Mouse (Mus musculus) NIH3T3 (cell line): ENCODE measurements around the gene Tnnc1.

Experiments used
- DNase-seq: peaks from one replicate; pipeline ENCODE4 v3.0.0-alpha.2; 2012; ENCODE audit warnings: low read depth

Gene Tnnc1

DNA sequence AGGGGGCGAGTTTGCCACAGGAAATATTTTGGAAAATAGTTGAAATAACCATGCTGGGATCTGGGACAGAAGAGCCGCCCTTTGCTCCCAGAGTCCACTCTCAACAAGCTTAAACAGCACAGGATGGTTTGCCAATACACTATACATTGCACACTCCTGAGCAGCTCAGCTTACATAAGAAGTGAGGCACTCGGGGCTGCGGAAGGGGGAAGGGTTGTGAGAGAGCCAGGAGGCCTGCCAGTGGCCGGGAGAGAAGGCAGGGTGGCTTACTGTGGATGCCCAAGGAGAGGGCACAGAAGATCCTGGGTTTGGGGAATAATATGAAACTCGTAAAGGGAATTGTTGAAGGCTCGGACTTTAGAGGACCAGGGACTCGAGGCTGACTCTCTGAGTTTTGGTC is 5.8 kb downstream of the Tnnc1 start:
- DNase-seq = peak; percentile 34

DNA sequence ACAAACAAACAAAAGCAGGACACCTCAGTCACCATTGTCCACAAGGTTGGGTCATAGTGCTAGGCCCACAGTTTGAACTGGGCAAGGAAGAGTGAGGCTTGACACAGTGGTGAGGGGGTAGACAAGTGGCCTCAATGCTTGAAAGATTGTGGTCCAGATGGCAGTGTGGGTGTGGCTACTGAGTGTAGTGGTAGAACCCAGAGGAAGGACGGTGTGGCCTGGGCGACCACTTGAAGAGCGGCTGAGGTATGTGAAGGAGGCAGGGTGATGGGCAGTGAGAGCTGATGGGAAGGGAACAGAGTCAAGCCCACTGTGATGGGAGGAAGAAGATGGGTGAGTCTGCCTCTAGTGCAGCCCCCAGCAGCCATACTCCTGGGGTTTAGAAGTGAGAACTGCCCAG is 6.6 kb downstream of the Tnnc1 start:
- no peak for DNase-seq

DNA sequence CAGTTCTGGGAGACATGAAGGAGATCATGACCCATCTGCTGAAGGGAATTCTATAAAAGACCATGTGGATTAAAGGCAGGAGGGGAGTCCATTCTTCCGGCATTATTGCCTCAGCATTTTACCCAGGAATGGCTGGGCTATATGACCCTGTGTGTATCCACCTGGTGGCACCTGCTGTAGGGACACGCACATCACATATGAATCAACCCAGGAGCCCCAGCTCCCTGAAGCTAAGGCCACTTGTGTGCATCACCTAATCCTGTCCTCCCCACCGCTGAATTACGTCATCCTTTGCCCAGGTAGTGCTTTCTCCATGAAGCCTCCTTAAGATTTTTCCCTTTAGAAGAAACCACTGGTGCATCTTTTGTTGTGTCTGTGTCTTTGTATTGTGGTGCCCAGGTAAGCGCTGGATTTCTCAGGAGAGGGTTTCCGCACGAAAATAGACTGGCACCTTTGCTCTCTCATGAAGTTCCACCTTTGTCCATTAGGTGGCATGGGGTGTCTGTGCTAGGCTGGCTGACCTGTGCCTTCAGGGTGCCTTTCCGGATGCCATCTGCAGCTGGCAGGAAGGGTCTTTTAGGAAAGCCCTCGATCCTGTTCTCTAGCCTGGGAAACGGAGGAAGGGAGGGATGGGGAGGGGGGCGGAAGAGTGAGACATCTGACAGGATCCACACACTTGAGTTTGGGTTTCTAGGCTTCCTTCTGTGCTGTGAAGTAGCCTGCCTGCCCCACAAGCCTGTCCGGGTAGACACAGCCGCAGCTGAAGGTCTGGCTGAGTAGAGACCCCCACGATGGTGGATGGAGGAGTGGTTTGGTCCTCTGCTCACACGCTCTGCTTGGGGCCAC is 7.3 kb downstream of the Tnnc1 start:
- DNase-seq = peak; percentile 75

DNA sequence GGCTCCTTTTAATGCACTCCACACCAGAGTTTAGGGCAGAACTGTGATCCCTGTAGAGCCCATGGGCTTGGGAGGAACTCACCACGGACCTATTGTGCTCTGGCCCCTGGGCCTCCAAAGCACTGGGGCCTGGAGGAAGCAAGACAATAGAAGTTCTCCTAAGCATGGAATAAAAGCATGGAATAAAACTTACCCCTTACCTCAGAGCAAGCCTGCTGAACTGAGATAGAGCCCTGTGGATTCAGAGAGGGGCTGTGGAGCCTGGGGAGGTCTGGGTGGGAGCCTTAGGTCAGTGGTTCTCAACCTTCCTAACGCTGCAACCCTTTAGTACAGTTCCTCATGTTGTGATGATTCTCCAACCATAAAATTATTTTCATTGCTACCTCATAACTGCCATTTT is 8.7 kb downstream of the Tnnc1 start, which contains the start of gene Nisch:
Nisch (minus strand) TSS at position 101 of the 400 bp plus-strand sequence.
- no peak for DNase-seq

DNA sequence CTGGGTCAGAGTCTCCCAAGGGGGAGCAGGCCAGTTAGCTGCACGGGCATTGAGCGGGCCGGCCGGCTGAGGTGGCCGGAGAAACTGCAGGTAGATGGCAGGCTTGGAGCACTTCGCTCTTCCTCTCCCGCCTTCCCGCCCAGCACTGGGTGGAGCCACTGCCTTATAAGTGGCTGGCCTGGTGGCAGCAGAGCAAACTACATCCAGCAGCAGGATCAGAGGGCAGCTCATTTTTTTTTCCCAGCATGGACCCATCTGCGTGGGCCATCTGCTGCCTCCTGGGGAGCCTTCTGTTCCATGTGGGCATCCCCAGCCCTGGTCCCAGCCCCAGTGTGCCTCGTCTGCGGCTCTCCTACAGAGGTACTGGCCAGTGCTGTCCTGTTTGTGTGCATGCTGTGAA is 9.6 kb downstream of the Tnnc1 start, which contains the start of gene Sema3g:
Sema3g (plus strand) TSS at position 195 of the 400 bp plus-strand sequence.
- peak; percentile 47 for DNase-seq

DNA sequence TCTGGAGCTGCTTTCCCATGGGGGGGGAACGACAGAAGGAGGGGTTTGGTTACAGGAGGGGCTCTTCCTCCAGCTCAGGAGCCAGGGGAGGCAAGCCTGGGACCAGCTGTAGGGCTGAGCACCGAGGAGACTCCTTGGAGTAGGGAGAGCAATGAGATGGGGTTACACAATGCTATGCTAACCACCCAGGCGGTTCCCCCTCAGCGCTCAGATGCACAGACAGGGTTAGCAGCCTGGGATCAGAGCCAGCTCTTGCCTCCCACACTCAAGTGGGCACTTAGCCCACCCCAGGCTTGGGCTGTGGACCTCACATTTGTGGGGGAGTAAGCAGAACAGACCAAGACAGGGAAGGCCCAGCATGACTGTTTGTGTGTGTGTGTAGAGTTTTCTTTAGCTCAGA is 18.9 kb downstream of the Tnnc1 start:
- DNase-seq = peak; percentile 70

DNA sequence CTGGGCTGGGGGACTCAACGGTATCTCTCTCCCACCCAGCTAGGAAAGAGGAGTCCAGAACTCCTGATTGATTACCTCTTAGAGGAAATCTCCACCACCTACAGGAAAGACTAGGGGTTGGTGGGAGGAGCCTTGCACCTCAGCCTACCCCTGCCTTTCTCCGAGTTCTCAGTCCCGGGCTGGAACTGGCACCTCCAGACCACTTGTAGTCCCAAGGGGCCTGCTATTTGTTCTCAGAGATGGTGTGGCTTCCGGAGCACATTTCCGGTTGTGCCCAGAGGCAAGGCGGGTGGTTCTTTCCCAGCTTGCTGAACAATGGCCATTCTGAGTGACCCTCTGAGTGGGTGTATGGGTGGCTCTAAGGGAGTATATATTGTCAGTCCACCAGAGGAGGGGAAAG is 20.1 kb downstream of the Tnnc1 start:
- no peak for DNase-seq

DNA sequence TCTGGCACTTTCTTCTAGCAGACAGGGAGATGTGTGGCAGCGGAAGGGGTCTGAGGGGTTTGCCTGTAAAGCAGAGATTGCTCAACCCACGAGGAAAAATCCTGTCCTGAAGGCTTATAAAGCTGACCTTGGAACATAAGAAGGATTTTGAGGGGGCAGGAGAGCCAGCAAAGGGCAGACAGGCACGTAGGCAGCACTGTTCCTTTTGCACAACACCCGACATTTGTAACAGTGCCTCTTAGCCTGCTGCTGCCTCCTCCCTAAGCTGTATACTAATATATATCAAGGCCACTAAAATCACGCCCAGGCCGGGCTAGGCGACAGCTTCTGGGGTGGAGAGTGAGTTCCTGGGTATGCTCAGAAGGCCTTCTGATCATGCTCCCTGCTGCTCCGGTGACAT is 22.3 kb downstream of the Tnnc1 start:
- no peak for DNase-seq

DNA sequence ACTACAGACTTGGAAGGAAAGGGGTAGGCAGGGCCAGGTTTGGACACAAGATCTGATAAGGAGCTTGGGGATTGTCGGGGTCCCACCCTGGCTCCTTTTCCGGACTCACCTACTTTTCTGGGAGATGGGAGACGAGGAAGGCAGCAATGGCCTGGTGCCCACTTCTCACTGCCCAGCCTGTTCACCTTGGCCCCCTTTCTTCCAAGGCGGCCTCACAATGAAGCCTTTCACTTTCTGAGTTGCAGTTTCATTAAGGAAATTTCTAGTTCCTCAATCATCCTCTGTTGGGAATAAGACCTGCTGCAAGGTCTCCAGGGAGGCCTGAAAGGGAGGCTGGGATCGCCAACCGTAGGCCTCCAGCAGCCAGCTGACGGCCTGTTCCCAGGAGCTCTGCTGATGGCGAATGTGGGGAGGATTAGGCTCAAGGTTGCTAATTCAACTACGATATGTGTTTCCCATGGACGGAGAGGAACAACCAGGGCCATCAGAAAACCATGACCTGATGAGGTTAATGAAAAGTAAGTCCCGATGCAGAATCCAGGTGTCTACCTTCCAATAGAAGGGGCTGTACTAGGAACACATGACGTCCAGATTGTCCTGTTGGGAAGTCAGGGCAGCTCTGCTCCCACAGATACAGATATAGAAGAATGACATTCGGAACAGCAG is 24.4 kb downstream of the Tnnc1 start:
- DNase-seq = no peak

DNA sequence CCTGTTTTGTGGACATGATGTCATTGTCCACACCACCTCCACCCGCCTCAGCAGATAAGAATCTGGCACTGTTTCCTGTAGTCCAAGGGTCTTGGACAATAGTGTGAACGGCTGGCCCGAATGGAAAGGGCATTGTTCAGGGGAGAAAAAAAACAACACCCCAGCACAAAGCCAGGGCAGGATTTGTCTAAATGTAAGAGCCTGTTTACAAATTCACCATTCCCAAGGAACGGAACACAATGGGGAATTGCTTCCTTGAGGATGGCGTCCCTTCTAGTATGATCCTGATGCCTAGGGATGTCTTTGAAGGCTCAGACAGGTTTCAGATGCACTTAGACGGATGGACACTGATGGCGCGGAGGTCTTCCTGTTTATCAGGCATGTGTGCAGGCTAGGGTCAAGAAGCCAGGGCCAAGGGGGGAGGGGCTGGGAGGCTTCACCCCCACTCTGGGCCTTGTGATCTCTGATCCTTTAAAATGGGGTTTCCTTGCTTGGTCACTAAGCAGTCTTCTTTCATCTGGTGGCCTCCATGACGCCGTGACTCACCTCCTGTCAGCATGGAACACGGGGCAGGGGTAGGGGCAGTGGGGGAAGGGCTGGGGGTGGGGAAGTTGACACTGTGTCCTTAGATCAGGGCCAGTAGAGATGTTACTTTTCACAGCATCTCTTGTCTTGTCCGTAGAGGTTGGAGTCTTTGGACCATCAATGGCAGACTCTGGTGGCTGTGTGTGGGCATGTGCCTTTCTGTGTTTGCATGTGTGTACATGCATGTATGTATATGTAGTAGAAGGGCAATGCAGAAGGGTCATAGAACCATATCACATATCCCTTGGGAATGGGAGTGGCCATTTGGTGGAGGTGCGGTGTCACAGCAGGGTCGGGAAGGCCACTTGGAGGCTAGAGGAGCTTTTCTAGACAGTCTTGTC is 25.2 kb downstream of the Tnnc1 start:
- DNase-seq = no peak

DNA sequence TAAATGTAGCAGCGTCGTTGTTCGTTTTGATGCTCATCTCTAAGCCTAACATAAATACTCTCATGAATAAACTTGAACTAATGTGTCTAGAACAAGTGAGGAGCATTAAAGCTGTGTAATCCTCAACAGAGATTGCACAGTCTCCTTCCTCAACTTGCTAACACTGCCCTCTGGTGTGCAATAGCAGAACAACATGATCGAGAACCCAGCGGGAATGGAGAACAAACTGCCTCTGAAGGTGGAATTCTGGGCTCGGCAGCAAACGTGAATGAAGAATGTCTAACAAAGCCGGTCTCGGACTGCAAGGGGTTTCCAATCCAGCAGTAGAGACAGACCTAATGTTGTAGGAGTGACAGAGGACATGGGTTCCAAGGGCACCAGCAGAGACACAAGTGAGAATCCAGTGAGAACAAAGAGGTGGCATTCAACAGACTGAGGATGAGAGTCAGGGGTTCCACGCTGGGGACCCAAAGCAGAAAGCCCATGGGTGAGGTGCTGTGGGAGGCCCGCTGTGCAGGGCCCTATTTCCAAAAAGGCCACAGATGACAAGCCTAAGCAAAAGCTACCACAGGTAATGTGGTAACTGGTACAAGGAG is 26.0 kb downstream of the Tnnc1 start:
- DNase-seq = peak; percentile 90

DNA sequence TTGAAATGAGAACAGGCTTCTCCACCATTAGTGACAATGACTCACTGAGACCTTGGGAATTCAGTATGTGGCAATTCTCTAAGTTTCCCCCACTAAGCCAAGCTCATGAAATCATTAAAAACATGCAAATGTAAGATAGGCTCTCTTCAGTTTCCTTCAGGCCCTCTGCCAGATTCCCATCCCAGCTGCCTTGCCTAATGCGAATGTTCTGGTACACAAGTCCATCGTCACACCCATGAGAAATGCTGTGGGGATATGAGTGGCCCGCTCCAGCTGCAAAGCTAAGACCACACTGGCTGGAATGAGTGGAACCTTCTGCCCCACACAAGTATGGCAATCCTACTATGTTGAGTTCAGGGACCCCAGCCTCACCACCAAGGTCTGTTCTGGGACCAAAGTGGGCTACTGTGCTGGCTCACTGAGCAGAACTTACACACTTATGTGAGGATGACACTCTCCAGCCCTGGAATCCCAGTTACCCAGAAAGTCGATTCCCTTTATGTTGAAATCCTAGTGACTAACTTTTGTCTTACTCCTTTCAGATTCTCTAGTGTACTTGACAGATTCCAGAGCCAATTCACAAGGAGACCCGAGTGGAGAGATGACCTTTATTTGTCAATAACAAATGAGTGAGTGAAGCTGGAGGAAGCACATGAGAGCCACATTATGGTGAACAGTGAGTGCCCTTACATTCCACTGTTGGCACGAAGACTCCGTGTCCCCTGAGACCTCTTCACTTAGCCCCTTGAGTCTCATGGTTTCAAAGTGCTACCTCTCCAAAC is 29.2 kb downstream of the Tnnc1 start:
- DNase-seq = peak; percentile 66

DNA sequence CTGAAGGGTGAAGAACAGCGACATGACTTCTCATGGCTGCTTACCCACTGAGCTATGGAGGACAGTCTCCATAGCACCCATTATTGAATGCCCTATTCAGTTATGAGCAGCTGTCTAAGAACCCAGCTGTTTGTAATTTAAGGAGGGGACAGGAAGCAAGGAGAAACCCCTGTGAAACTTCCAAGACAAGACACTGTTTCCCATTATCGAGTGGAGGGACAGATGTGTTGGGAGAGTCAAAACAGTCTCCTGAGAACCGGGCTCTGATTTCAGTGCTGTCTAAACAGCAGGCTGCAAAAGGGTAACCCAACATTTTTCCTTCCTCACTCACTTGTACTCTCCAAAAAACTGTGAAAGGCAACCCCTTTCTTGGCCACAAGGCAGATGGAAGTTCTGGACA is 32.4 kb downstream of the Tnnc1 start:
- no peak for DNase-seq

DNA sequence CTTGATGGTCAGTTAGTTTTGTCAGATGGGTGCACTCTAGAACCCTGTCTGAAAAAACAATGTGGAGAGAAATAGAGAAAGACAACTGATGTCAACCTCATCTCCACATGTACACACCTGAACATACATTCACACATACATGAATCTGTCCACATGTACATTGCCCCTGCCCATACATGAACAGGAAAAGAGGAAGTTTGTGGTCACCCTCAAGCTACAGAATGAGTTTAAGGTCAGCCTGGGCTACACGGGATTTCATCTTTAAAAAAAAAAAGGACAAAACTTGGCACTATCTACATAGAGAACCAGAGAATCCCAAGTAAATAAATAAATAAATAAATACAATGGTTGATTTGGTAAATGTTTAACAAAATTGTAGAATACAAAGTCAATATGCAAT is 36.7 kb downstream of the Tnnc1 start:
- DNase-seq = no peak

DNA sequence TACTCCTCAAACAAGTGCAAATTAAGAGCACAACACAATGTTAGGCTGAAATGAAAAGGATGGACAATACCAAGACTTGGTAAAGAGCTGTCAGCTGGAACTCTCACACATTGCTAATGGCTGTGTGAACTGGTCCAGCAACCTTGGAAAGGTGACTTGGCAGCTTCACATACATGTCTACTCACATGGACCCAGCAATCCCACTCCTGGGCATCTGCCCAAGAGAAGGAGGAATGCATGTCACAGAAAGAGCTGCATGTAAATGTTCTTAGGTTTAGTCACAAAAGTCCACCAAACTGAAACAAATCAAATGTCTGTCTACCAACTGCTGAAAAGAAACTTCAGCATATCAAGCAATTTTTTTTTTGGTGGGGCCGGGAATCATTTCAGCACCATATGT is 37.8 kb downstream of the Tnnc1 start:
- DNase-seq = peak; percentile 37

DNA sequence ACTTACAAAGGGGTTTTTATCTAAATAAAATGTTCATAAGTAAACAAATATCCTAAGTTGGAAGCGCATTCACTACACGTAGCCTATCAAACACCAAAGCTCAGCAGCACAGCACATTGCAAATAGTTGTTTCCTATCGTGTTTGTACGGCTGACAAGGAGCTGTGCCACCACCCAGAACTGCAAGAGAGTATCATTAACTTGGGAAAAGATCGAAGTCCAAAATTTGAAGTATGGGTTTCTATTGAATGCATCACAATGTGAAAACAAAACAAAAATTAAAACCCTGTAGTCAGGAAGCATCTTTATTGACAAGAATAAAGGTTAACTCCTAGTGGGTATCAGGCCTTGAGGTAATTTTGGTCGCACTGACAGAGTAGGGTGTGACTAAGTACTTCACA is 40.3 kb downstream of the Tnnc1 start:
- DNase-seq = no peak

DNA sequence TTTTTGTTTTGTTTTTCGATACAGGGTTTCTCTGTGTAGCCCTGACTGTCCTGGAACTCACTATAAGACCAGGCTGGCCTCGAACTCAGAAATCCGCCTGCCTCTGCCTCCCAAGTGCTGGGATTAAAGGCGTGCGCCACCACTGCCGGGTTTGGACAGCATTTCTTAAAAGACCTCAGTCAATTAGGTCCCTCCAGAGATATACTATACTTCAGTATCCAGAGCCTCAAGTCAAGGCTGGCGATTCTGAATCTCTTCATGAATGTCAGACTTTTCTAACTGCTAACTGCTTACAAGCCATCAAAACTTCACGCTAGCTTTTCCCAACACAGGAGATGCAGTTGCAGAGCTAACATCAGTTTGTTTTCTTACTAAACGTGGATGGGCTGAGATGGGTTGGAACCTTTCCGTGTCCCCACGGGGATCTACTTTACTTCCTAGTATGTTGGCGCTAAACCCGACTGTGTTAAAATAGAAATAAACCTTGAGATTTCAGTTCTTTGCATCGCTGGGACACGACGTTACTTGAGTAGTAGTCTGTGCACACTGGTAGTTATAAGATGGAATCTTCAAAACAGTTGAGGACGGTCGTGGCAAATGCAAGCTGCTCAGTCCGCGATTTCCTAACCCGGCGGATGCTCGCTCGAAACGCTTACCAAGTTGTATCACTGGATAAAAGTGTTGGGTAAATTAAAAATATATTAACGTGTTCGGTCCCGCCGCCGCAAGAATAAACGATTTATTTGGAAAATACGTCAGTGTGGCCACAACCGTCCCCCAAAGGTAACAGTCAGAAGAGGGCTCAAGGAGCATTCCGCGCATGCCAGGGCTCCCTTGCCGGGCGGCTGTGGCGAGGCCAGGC is 42.3 kb downstream of the Tnnc1 start:
- DNase-seq = no peak

DNA sequence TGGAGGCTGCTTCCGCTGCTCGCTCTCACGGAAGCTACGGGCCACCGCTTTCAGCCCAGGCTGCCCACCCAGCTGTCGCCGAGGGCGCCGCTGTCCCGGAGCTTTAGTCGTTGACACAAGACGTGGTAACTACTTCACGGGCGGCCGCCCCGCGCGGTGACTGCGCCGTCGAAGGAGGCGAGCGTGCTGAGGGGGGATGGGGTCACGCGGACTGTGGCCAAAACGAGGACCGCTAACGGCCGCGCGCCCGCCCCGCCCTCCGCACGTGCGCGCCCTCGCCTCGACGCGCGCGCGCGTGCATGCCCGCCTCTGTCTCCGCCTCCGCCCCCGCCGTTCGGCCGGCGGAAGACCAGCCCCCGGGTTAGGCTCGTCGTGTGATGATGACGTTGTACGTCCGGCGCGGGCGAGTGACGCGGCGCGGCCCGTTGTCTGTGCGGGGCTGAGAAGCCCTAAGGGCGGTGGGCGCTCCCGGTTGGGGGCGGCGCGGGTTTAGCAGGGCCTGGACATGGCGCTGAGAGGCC is 43.0 kb downstream of the Tnnc1 start, which contains the start of the genes Phf7 and Bap1:
Phf7 (minus strand) TSS at position 234 of the 521 bp plus-strand sequence.
Bap1 (plus strand) TSS at position 367 of the 521 bp plus-strand sequence.
- DNase-seq = peak; percentile 97

DNA sequence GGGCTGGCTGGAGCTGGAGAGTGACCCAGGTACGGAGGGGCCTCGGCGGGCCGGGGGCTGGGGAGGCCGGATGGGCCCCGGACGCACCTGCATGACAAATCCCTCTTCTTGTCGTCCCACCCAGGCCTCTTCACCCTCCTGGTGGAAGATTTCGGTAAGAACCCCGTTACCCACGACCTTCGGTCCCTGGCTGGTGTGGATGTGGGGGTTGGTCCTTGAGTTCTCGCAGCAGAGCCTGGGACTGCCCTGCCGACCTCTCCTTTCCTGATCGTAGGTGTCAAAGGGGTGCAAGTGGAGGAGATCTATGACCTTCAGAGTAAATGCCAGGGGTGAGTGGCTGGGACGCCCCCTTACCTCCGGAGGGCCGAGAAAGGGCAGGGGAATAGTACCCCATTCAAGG is 43.5 kb downstream of the Tnnc1 start:
- DNase-seq = no peak

DNA sequence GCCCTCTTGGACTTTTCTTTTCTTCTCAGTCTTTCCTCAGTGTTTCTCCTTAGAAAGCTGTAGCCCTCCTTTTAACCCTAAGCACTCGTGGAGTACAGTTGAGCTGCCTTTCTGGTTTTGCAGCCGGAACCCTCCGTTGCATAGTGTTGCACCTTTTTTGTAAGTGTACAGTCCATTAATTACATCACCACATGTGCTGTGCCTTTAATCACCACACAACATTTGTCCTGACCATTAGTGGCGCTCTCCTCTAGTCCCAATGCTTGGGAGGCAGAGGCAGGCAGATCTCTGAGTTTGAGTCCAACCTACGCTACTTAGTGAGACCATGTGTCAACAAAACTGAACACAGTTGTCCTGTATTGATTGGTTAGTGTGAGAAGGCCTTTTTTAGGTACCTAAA is 44.0 kb downstream of the Tnnc1 start:
- no peak for DNase-seq
